Mouse (Mus musculus) heart, postnatal 4 days (tissue): ENCODE results near the gene Mrgprb8. TPM values are rescaled to one million over a fixed set of nuclear protein-coding genes. Genes with fewer than 3 reads are reported as not detected.
"Not testable (repeated sequence)": the region's sequence is repeated elsewhere in the genome, so short reads cannot be mapped to it uniquely, and the experiment has no call there.

Experiments used
- DNase-seq: peaks from one replicate; pipeline ENCODE4 v3.0.0; 2021
- total RNA-seq, 2 experiments: library from RNA; stranded (reverse); gene quantifications; 2 replicates each; pipeline ENCODE4 v1.2.3; 2021

Gene Mrgprb8
- total RNA-seq = not detected

DNA sequence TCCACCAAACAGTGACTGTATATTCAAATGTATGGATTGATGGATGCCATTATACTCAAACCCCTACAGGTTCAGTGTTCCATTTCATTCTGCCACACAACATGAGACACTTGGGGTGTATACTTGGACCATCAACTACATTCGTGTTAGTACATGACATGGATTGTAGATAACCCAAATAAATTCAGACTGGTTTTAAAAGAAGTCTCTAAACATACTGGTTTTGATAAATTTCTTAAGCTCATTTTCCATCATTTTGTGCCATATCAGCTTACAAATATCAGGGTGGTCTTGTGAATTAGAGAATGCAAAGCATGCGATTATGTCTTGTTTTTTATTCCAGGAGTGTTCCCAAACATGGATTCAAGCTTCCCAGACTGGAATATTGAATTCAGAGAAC, at the start of gene Mrgprb8:
Gene Mrgprb8, plus strand, starts transcription at position 301 of the 400 bp plus-strand sequence.
- no peak for DNase-seq

DNA sequence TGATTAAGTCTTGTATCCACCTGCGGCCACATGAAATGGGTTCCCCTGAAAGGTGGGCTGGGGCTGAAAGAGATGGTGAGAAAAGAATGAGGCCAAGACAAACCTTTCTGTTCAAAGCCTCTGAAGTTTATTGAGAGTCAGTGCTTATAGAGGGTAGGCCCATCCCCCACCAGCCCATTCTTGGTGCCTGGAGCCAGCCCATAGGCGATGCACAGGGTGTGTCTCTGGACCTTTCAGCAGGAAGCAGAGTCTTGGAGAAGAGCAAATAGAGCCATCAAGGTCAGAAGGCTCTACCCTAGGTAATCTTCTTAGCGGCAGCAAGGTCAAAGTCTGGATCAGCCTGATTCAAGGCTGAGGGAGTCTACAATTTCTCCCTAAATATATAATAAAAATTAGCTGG, 47.6 kb downstream of the Mrgprb8 start:
- DNase-seq = not testable (repeated sequence)

DNA sequence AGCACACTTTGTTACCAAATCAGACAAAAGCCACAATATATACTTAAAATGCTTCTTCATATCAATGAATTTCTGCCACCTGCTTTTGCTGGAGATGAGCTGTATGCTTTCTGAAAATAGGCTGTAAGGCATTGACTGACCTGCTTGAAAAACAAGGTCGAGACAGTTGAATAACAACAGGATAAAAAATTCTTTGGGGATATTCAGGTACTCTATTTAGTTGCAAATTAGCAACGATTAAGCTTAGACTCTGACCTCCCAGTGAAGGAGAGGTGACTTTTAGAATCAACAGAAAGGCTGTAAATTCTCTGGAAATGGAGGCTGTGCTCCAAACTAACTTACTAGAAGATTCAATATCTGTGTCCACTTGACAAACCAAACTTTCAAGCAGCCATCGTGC, 48.3 kb downstream of the Mrgprb8 start:
- DNase-seq = no peak

Other genes with a start within 250 kb of the Mrgprb8 start
- not detected for gene Mrgprb5, start 219.5 kb upstream of the Mrgprb8 start, total RNA-seq
- not detected for gene Mrgprb4, start 189.2 kb upstream of the Mrgprb8 start, total RNA-seq
- under 1 TPM; 0.23 to 0.33 TPM for gene Mrgprb1, start 67.8 kb downstream of the Mrgprb8 start, total RNA-seq
- under 1 TPM; 0.05 to 0.14 TPM for gene Mrgprx2, start 110.8 kb downstream of the Mrgprb8 start, total RNA-seq
- under 1 TPM; 0.16 to 0.17 TPM for gene Mrgprb2, start 169.6 kb downstream of the Mrgprb8 start, total RNA-seq